Mouse (Mus musculus) frontal cortex, postnatal 14 days (tissue): ENCODE measurements around the gene Npnt.

Source experiments
- DNase-seq, 2 experiments: peaks; one replicate each; pipeline ENCODE4 v3.0.0; 2022; ENCODE audit warnings: low spot score in 2 of 2

The Npnt gene

DNA sequence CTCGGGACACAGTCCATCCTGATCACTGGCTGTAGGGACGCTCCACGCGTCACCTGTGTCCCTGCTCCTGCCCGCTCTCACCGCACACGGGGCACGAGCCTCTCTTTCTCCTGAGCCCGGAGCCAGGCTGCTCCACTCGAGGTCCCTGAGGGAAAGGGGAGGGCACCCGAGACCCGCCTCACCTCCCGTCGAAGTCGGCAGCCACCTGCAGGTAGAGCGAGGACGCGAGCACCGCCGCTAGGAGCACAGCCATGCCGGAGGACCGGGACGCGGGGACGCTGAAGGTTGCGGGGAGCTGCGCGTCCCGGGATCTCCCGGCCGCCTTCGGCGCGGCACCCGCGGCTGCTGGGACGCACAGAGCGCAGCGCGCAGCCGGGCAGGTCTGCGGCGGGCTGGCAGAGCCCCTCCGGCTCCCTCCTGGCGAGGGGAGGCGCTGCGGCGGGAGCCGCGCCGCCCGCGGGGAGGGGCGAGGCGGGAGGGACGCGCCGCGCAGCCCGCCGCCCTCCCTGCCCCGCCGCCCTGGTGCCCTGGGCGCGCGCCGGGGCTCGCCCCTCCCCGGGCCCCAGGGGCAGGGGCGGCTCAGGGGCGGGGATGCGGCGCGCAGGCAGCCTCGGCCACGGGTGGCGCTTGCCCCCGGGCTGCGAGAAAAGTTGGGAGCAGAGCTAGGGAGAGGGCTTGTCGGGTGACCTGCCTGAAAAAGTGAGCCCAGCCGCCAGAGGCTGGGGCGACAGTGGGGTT is at the start of gene Npnt:
Npnt (minus strand) TSS at position 501 of the 738 bp plus-strand sequence.
- no peak for DNase-seq

DNA sequence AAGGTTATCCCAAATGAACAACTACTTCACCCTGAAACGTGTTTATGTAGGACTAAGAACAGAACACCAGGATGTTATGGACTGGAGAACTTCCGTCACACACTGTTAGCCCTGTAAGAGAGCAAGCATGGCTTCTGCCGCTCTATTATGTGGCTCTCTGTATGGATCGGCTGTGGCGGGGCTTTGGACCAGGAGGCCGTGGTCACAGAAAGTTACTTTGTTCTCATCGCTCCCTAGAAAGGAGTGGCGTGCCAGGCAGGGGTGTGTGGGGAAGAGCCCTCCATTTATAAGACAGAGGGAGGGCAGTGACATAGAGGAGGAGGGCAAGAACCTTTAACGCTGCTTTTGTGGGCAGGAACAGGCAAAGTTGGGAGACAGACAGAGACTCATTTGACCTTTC is 46.2 kb upstream of the Npnt start:
- DNase-seq, result no peak

GRCm38 (mm10) chr3:132995904-132996267 is 45.8 kb upstream of the Npnt start:
- no peak for DNase-seq

GRCm38 (mm10) chr3:132995172-132995903 is 45.2 kb upstream of the Npnt start:
- no peak for DNase-seq

GRCm38 (mm10) chr3:132986188-132986587 is 36.1 kb upstream of the Npnt start:
- no peak for DNase-seq

DNA sequence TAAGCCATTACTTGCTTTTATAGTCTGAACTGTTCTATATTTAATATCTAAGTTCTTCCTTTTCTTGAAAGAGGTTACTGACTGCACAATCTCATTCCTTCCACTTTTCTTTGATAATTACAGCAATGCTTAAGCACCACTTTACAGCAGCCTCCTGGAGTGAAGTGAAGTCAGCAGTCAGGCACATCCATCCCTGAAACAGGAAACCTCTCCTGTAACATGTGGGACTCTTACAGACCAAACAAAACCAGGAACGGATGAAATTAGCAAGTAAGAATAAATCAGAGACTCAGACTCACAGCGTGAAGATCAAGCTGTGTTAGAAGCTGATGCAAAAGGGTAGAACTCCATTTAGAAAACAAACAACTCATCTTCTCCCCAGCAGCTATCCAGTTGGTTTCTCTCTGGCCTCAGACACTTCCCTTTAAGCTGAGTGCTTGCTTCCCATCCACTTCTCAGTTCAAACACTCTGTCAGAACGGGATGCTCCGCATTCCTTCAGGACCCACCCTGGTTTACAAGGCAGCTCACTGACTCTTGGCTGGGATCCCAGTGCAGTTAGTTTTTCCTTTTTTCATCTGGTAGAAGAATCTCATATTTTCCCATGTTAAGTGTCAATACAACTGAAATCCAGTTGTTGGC is 33.9 kb upstream of the Npnt start:
- DNase-seq, result no peak

DNA sequence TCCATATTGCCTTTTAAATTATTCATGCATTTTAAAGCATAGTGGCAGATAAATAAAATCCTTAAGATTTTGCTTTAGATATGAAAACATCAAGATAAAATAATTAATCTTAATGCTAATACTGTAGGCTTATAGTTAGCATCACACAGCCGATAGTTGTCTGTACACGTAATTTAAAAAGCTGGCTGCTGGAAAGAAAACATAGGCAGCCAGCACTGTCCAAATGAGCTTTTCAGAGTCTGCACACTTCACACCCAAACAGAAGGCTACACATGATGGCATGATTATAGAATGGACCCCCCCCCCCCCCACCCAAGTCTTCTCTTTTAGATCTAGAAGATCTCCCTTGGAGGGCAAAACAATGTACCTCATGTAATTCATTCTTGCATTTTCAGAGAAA is 31.9 kb upstream of the Npnt start:
- DNase-seq, result no peak

GRCm38 (mm10) chr3:132979781-132980461 is 29.8 kb upstream of the Npnt start:
- no peak for DNase-seq

DNA sequence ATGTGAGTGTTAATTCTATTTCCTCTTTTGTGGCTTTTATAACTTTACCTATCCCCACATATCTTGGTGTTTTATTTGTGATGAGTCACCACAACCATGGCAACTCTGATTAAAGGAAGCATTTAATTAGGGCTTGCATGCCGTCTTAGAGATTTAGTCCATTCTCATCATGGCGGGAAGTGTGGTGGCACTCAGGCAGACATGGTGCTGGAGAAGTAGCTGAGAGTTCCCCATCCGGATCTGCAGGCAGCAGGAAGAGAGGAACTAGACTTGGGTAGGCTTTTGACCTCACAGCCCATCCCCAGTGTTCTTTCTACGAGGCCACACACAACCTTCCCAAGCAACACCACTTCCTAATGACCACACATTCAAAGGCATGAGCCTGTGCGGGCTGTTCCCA is 16.2 kb upstream of the Npnt start:
- DNase-seq, result no peak

DNA sequence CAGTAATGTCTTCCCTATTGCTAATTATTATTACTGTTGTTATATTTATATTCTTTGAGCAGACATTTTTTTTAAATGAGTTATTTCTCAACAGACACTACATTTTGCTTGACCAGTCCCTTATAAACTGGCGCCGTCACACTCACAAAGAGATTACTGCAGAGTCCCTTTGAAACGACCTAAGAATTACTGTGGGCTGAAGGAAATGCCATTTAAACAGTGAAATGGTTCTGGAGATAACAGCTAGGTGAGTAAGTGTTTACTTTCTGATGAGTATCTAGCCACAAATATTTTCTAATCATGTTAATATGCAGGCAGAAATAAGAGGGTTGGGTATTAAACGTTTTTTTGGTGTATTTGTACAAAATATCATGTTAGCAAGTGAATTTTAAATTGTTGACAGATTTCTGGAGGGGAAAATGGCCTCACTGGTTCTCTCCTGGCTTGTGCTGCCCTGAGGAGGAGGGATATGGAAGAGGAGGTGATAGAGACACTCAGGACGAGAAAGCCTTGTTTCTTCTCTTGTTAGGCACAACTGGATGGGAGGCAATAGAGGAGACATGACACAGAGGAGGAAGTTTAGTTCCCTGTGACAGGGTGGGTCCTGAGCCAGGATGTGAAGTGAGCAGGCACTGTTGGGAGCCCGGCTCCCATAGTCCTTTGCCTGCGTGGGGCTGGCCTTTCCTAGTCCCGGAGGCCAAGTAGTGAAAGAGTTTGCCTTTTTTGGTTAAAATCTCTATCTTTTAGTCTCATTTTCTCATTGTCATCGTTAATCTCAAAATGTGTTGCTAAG is 14.8 kb upstream of the Npnt start:
- no peak for DNase-seq

DNA sequence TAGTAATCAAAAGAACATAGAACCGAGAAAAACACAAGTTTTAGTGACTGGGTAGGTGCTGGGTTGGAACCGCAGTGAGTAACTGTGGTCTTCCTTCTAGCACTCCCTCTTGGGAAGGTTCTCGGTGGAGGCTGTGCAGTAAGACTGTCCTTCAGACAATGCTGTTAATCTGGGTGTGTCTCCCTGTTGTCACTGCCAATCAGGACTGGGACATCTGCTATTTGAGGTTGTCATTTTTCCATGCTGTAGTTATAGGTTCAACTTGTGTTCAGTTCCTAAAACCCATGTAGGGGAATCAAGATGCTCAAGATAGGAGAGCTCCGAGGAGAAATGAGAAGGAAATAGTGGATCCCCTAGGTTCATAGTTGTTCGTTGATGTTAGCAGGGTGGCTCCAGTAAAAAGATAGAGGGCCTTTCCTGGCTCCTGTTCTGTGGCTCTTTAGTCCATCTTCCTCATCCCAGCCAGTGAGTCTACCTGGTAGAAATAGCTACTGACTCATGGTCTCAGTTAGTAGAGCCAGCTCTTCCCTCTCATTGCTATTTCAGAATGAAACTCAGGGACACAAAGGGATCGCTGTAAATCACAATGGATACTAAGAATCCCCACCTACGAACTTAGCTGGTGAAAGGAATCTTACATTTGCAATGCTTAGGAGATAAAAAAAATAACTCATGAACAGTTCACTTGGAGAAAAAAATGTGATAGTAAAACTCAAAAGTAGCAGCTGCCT is 12.7 kb upstream of the Npnt start:
- no peak for DNase-seq

DNA sequence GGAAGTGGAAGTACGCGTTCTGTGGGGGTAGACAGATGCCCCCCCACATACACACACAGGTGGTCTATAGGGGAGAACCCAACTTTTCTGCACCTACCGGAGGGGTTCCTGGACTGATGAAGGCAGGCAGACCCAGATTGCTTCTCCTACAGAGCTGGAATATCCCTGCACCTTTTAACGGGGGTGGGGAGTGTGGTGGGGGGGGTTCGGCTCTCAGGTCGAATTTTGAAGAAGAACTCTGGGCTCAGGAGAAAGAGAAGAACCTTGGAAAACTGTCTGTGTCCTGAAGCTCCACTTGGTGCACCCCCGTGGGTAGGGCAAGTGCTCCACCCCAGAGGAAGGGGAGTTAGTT is 414 bp upstream of the Npnt start:
- no peak for DNase-seq

DNA sequence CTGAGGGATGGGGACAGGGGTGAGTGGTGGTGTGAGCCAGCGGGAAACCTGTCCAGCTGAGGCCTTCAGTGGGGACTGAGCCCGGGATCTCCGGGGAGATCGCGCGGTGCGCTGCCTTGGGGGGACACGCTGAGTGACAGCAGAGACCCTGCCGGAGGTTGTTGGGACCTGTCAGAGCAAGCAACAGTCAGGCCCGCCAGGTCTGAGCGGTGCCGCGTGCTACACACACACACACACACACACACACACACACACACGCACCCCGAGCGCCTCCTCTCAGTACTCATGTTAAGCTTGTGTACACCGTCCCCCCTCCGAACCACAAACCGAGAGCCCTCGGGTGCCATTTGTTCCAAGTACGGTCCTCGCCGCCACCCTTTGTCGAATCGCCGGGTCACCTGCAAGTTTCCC is 706 bp downstream of the Npnt start:
- DNase-seq, result peak in 1 of 2 experiments; percentile 22

- DNase-seq, result no peak
Measured at GRCm38 (mm10) chr3:132948298-132948795, 1.7 kb downstream of the Npnt start.

DNA sequence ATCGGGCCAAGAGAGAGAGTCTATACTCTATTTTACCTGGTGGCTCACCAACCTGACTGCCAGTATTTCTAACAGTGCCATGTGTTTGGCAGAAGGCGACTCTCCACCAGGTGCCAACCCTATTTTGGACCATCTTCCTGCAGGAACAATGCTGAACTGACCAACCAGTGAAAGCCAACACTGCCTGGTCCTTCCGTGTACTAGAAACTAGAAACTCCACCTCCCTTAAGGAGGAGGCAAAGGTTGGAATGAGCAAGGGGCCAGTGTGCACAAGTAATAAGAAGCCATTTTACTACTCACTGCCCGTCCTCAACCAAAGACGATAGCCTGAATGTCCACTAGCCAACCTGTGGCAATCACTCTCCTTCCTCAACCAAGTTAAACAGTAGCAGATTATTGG is 4.0 kb downstream of the Npnt start:
- DNase-seq, result no peak

GRCm38 (mm10) chr3:132945669-132946068 is 4.4 kb downstream of the Npnt start:
- no peak for DNase-seq

DNA sequence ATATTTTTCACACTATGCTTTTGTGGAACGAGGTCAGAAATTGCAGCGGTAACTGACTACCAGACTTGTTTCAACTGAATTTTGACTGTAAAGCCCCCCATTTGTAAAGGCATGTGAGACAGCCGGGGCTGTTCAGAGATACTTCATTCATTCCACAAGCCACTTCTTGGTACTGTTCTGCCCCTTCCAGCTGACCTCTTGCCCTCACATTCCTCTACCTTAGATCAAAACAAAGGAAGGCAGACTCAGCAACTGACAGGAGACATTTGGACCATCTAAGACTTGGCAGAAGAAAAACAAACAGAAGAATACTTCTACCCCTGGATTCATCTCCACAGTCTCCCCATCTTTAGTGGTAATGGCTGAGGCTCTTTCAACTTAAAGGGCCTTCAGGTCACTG is 5.5 kb downstream of the Npnt start:
- no peak for DNase-seq

DNA sequence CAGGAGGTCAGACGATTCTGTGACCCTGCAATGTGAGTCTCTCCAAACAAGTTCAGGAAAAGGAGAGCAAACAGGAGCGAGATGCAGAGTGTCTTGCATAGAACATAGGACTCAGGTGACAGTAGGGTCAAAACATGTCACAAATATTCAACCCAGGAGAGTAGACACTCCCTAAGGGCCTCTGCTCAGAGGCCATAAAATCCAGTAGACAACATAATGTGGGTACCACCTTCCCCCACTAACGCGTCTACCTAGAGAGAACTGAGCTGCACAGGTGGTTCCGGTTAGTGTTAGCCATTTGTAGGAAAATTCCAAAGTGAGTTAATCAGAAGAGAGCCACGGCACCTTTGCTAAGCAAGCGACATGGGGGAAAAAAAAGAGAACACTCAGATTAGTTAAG is 5.9 kb downstream of the Npnt start:
- DNase-seq, result no peak

DNA sequence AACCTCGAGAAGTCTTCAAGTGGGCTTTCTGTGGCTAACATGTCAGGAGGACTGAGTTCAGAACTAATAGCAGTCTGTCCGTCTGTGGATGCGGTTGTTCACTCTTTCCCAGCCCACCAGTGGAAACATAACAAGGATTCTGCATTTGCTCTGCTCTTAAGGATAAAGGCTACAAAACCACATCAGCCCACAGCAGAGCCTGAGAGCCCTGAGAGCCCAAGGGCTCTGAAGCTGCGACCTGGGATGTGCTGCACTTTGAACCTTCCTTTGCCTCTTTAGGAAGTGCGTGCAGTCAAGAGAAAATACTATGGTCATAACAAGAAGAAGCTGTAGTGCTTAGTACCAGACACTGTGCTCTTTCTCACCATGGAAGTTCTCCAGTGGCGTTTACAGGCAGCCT is 7.3 kb downstream of the Npnt start:
- no peak for DNase-seq

DNA sequence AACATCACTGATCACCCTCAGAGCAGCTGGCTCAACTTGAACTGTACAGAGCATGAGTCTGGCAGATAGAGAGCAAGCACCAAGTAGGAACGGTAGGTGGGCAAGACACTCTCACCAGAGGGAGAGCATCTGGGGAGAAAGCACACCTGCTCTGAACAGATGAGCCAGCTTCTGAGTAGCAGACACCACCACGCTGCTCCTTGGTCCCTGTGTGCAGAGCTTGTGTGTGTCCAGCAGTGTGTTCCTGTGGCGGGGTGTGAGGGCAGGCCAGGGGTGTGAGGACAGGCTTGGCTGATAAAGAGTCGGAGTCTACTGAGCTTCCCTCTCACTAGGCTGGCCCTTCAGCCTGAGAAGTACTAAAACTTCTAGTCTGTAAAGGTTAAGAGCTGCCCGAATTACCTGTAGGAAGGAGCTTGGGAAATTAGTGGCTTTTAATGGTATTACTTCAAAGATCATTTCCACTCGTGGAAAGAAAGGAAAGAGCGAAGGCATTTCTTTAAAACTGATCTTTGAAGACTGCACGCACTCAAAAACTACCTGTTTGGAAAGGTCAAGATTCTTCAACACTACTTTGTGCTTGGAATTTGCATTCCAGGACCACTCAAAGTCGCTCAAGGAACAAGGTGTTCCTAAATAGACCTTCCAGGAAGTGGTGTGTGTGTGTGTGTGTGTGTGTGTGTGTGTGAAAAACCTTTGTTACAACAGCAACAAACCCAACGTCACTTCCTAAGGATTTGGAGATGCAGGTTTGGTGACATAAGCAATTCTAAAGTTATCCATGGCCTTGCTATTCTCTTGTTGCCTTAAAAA is 9.7 kb downstream of the Npnt start:
- DNase-seq, result no peak
